Mouse (Mus musculus) brown adipose tissue, adult 24 weeks (tissue): ENCODE measurements around the gene Klhl5. TPM values are rescaled to one million over a fixed set of nuclear protein-coding genes. Genes with fewer than 3 reads are reported as not detected.

Source experiments
- H3K27ac ChIP-seq: fragments of 200-500 bp; replicated peaks from 2 replicates; pipeline ENCODE4 v1.5.1; 2012; ENCODE audit warnings: low read depth, mild to moderate bottlenecking, low read length
- H3K4me1 ChIP-seq: fragments of 200-500 bp; 2 replicates; pipeline ENCODE4 v1.6.1; 2012; ENCODE audit warnings: low read length, mixed read lengths; ENCODE audit not compliant: control insufficient read depth, insufficient read depth, insufficient read length
- H3K4me3 ChIP-seq: fragments of 200-500 bp; 2 replicates; pipeline ENCODE4 v1.5.1; 2012; ENCODE audit warnings: low read depth, mild to moderate bottlenecking, low read length, moderate library complexity; ENCODE audit not compliant: insufficient read depth
- polyA plus RNA-seq: library from polyadenylated mRNA; stranded (reverse); fragments of >200 nt; gene quantifications from 2 replicates; pipeline ENCODE4 v1.2.4, GENCODE M21; 2012; ENCODE audit not compliant: missing spikeins, insufficient read depth, insufficient read length

Gene Klhl5
- polyA plus RNA-seq, 1 experiment: 33.9 TPM

GRCm38 (mm10) chr5:65149706-65150105, 42.4 kb downstream of the Klhl5 start:
- Histone ChIP-seq H3K4me1 (no peaks in the 10 kb centered on the region), H3K27ac (no peak overlapping the region), H3K4me3 (no peak overlapping the region)

DNA sequence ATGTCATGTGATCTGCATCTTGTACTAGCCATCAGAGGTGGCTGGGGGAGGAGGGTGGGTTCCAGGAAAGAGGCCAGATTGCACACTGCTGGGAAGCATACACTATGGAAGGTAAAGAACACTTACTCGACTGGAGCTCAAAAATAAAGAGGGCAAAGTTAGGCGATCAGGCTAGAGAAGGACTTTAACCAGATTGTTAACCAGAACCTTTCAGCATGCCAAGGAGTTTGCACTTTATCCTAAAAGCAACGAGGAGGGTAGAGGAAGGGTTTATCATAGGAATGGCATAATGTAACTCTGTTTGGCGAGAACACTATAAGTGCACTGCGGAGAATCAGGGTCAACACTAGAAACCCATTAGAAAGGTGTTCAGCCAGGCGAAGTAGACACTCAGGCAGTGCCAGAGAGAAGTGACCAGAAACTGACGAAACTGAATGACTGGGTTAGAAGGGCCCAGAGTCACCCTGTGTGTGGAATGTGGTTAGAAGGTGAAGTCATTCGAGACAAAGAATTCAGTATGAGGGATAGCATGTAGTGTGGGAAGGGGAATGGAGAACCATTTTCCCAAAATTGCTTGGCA, 43.1 kb downstream of the Klhl5 start:
- Histone ChIP-seq H3K27ac (no peak overlapping the region), H3K4me3 (no peak overlapping the region), H3K4me1 (no peaks in the 10 kb centered on the region)

- Histone ChIP-seq H3K27ac (no peak overlapping the region), H3K4me1 (no peaks in the 10 kb centered on the region), H3K4me3 (no peak overlapping the region)
Measured at GRCm38 (mm10) chr5:65151276-65151675, 43.9 kb downstream of the Klhl5 start.

GRCm38 (mm10) chr5:65151767-65152166, 44.4 kb downstream of the Klhl5 start:
- Histone ChIP-seq H3K4me1 (no peaks in the 10 kb centered on the region), H3K27ac (no peak overlapping the region), H3K4me3 (no peak overlapping the region)

DNA sequence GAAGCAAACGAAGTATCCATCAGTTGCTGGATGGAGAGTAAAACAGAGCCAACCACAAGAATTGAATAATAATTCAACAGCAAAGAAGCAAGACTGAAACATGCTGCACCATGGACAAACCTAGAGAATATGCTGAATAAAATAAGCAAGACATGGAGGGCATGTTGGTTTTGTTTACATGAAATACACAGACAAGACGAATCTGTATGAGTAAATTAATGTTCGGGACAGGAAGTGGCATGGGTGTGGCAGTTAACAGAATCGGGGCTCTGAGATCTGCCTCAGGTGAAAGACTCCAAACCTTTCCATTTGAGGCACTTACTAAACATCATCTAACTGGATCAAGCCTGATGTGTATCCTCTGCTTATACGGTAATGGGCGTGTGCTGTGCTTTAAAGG, 46.9 kb downstream of the Klhl5 start:
- no peak overlapping the region for H3K27ac ChIP-seq
- H3K4me3 ChIP-seq: no peak overlapping the region
- no peaks in the 10 kb centered on the region for H3K4me1 ChIP-seq

- peak overlapping the region; percentile 38; the same call in 1 of the 2 replicates for H3K27ac ChIP-seq
- no peak overlapping the region for H3K4me3 ChIP-seq
- H3K4me1 ChIP-seq: no peaks in the 10 kb centered on the region
Measured at GRCm38 (mm10) chr5:65156853-65157252, 49.5 kb downstream of the Klhl5 start.

DNA sequence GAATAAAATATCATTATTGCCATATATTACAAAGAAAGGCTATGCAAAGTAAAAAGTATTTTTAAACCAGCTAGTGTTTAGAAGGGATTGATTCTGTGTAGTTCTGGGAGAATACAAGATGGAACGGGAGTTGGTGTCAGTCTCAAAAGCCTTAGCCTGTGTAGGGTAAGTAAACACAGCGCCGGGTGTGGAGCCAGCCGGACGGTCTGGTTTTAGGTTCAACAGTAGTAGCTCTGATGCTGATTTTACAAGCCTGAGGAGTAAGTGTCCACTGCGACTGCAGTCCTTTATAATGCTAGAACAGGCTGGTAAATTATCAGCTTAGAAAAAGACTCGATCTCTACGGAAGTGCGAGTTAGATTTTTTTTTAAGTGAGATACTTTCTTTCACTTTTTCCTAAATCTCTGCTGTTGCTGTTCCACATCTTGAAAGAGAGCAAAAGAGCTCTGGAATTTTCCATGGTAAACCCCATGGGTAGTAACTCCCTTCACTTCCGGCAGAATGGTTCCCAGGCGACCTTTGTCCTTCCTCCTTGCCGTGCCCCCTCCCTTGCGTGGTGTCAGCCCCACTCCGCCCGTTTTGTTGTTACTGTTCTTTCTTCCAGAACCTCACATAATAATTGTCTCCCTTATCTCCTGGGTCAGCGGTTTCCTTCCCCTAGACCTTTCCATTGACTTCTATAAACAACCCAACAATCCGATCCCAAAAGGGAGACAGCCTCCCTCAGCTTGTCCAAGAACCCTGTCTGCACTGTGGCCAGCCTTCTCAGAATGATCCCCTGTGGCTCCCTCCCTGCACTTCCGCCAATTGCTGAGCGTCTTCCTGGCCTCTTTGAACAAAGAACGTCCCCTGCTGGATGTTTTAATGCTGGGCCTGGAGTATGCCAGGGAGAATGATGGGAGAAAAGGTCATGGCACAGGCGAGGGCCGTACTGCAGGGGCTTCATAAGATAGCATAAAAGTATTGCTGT, 50.4 kb downstream of the Klhl5 start:
- peak overlapping the region; percentile 96 for H3K27ac ChIP-seq
- peak overlapping the region; percentile 58 for H3K4me3 ChIP-seq
- no peaks in the 10 kb centered on the region for H3K4me1 ChIP-seq

DNA sequence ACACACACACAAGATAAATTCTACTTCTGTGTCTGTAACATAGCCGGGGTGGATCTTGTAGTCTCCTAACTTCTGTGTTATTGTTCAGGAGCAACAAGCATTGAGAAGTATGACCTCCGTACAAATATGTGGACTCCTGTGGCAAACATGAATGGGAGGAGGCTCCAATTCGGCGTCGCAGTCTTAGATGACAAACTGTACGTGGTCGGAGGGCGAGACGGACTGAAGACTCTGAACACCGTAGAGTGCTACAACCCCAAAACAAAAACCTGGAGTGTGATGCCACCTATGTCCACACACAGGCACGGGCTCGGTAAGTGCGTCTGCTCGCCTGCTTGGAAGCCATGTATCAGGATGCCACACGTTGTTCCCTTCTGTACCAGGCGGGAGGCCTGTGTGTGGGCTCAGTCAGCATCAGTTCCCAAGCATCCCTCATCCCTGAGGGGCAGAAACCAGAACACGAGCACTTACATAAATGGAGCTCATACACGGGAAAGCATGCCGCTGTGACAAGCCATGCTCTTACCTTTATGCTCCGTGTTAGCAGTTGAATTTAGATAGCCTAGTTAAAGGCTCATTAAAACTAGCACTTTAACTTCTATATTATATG, 51.5 kb downstream of the Klhl5 start:
- Histone ChIP-seq H3K4me1 (no peaks in the 10 kb centered on the region), H3K4me3 (no peak overlapping the region), H3K27ac (peak overlapping the region; percentile 96)

- H3K27ac ChIP-seq: peak overlapping the region; percentile 41
- H3K4me1 ChIP-seq: no peaks in the 10 kb centered on the region
- no peak overlapping the region for H3K4me3 ChIP-seq
Measured at GRCm38 (mm10) chr5:65163001-65163400, 55.7 kb downstream of the Klhl5 start.

GRCm38 (mm10) chr5:65163489-65164092, 56.3 kb downstream of the Klhl5 start:
- H3K4me3 ChIP-seq: no peak overlapping the region
- no peaks in the 10 kb centered on the region for H3K4me1 ChIP-seq
- no peak overlapping the region for H3K27ac ChIP-seq

DNA sequence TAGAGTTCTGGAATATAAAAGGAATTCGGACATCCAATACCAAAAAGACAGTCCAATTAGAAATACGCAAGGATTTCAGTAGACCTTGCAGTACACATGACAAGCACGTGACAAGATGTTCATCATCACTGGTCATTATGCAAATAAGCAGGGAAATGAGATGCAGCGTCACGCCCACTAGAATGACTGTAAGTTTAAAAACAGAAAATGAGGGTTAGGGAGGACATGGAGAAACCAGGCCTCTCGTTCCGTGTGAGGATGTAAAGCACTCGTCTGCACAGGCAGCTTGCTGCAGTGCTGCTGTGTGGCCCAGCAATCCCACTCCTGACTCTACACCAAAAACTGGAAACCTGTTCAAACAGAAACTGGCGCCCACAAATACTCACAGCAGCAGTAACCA, 62.9 kb downstream of the Klhl5 start:
- H3K4me1 ChIP-seq: no peaks in the 10 kb centered on the region
- no peak overlapping the region for H3K4me3 ChIP-seq
- H3K27ac ChIP-seq: no peak overlapping the region

DNA sequence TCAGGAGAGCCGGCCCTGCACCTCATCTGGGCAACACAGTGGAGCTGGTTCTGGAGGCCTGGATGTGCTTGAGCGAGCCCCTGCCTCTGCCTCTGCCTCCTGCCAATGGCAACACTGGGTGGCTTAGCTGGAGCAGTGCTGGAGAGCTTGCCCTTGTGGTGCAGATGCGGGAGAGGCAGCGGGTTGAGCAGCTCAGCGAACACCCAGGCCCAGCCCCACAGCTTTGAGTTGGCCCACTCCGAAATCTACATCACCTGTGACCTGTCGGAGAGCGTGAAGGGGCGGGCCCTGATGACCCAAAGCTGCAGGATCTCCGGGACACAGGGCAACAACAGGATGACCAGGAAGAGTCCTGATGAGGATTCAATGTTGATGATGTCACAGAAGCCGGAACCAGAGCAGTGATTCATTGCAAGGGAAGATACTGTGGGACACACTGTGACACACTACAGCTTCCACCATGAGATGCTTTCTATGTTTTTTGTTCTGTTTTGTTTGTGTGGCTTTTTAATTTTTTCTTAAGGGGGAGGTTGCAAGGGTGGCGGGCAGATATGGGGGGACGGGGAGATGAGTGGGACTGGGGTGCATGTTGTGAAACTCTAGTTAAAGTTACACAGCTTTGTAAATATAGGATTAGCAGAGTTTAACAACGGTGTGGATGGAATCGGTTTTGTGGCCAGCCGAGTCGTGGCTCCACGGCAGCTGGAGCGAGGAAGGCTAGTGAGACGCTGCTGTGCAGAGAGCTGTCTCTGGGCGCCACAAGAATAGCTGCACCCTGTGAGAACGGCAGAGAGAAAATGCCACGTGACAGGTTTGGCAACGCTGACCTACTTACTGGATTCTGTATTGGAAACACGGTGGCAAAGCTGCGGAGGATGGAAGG, 67.9 kb downstream of the Klhl5 start:
- Histone ChIP-seq H3K27ac (no peak overlapping the region), H3K4me1 (peaks cover 2% of the 10 kb centered on the region; the same call in 1 of the 2 replicates), H3K4me3 (no peak overlapping the region)

- Histone ChIP-seq H3K4me1 (peaks cover 2% of the 10 kb centered on the region; the same call in 1 of the 2 replicates), H3K4me3 (no peak overlapping the region), H3K27ac (no peak overlapping the region)
Measured at GRCm38 (mm10) chr5:65175918-65176484, 68.7 kb downstream of the Klhl5 start.

GRCm38 (mm10) chr5:65177026-65177514, 69.7 kb downstream of the Klhl5 start:
- H3K4me1 ChIP-seq: peaks cover 2% of the 10 kb centered on the region; the same call in 1 of the 2 replicates
- H3K4me3 ChIP-seq: no peak overlapping the region
- H3K27ac ChIP-seq: no peak overlapping the region
